Mouse (Mus musculus) liver, embryonic 12.5 days (tissue): ENCODE measurements around the gene Ing1. TPM values are rescaled to one million over a fixed set of nuclear protein-coding genes. Genes with fewer than 3 reads are reported as not detected.

Source experiments
- ATAC-seq: fragments of 200-750 bp; cut with Nextera tagmentation; 2 replicates; pipeline ENCODE4 v1.8.0; 2017; ENCODE audit warnings: moderate number of reproducible peaks, mild to moderate bottlenecking, moderate library complexity
- H3K27ac ChIP-seq: fragments of 300-500 bp; sonication (generic); 2 replicates; pipeline ENCODE4 v1.5.1; 2016; ENCODE audit warnings: mild to moderate bottlenecking
- H3K27me3 ChIP-seq: fragments of 300-500 bp; sonication (generic); replicated peaks from 2 replicates; pipeline ENCODE4 v1.6.1; 2016; ENCODE audit warnings: mild to moderate bottlenecking, moderate library complexity
- H3K36me3 ChIP-seq: fragments of 300-500 bp; sonication (generic); 2 replicates; pipeline ENCODE4 v1.6.1; 2016; ENCODE audit warnings: mild to moderate bottlenecking, moderate library complexity
- H3K4me1 ChIP-seq: fragments of 300-500 bp; sonication (generic); 2 replicates; pipeline ENCODE4 v1.6.1; 2016
- H3K4me2 ChIP-seq: fragments of 300-500 bp; sonication (generic); 2 replicates; pipeline ENCODE4 v1.6.1; 2016; ENCODE audit warnings: mild to moderate bottlenecking, moderate library complexity
- H3K4me3 ChIP-seq: fragments of 300-500 bp; sonication (generic); 2 replicates; pipeline ENCODE4 v1.5.1; 2016; ENCODE audit warnings: mild to moderate bottlenecking, moderate library complexity
- H3K9ac ChIP-seq: fragments of 300-500 bp; sonication (generic); 2 replicates; pipeline ENCODE4 v1.6.1; 2016; ENCODE audit warnings: mild to moderate bottlenecking, moderate library complexity
- H3K9me3 ChIP-seq: fragments of 300-500 bp; sonication (generic); replicated peaks from 2 replicates; pipeline ENCODE4 v1.6.1; 2016; ENCODE audit warnings: mild to moderate bottlenecking, moderate library complexity
- WGBS: fragments of 180-500 bp; shearing (Covaris S2); methylation state at CpG from one replicate; pipeline ENCODE4 v1.1.7; 2016; ENCODE audit not compliant: insufficient replicate concordance; 5-methylcytosine and 5-hydroxymethylcytosine counted together
- polyA plus RNA-seq: library from polyadenylated mRNA; unstranded; fragments of >200 nt; fragmentation: Nextera tagmentation; extraction: Ambion mirVana; gene quantifications from 2 replicates; pipeline ENCODE4 v1.2.1, GENCODE M21; 2016

Ing1 gene
- polyA plus RNA-seq, 1 experiment from 2014 or later: 21.6 TPM

- Histone ChIP-seq H3K27ac (no peak overlapping the region), H3K36me3 (peaks cover 18% of the 10 kb centered on the region), H3K4me1 (no peaks in the 10 kb centered on the region), H3K4me2 (no peak overlapping the region), H3K27me3 (no peaks in the 10 kb centered on the region), H3K4me3 (no peak overlapping the region), H3K9me3 (0 out of 2 replicates have a peak, but pooled peaks cover 6% of the 10 kb centered on the region), H3K9ac (no peak overlapping the region)
- ATAC-seq: no peak
- 38% methylated on average over 14 of the region's 14 CpGs for WGBS
Measured at GRCm38 (mm10) chr8:11602006-11602680, 46.8 kb downstream of the Ing1 start.

- Histone ChIP-seq H3K27ac (no peak overlapping the region), H3K9ac (no peak overlapping the region), H3K4me2 (no peak overlapping the region), H3K4me1 (no peaks in the 10 kb centered on the region), H3K9me3 (0 out of 2 replicates have a peak, but pooled peaks cover 6% of the 10 kb centered on the region), H3K4me3 (no peak overlapping the region), H3K36me3 (peaks cover 81% of the 10 kb centered on the region), H3K27me3 (no peaks in the 10 kb centered on the region)
- 92% methylated on average over 9 of the region's 9 CpGs for WGBS
- ATAC-seq: no peak
Measured at GRCm38 (mm10) chr8:11608848-11609247, 53.5 kb downstream of the Ing1 start.

Other genes with a start within 250 kb of the Ing1 start
- gene Col4a2, start 242.8 kb upstream of the Ing1 start, polyA plus RNA-seq: 11.8 and 12.0 TPM in 2 replicates
- 28.9 and 30.9 TPM in 2 replicates for gene Col4a1, start 242.7 kb upstream of the Ing1 start, polyA plus RNA-seq
- gene Rab20, start 76.9 kb upstream of the Ing1 start, polyA plus RNA-seq: 3.8 and 3.9 TPM in 2 replicates
- 44.6 and 52.1 TPM in 2 replicates for gene Naxd, start 58.1 kb upstream of the Ing1 start, polyA plus RNA-seq
- gene Cars2, start 4.8 kb upstream of the Ing1 start, polyA plus RNA-seq: 20.9 and 22.2 TPM in 2 replicates
- 47.5 and 48.1 TPM in 2 replicates for gene Ankrd10, start 80.2 kb downstream of the Ing1 start, polyA plus RNA-seq
- gene 1700016D06Rik, start 145.5 kb downstream of the Ing1 start, polyA plus RNA-seq: not detected in 2 replicates
- gene Arhgef7, start 172.2 kb downstream of the Ing1 start, polyA plus RNA-seq: 19.1 and 19.5 TPM in 2 replicates